Mouse (Mus musculus) liver, postnatal 0 days (tissue): ENCODE data around the gene Sdccag8.

Experiments used
- CTCF ChIP-seq: sonication (generic); IDR thresholded peaks from 2 replicates; pipeline ENCODE4 v1.5.1; 2016; ENCODE audit warnings: antibody characterized with exemption, low read depth
- EP300 ChIP-seq: IDR thresholded peaks from 2 replicates; pipeline ENCODE4 v1.6.1; 2016; ENCODE audit warnings: antibody characterized with exemption, low read depth, mild to moderate bottlenecking

GRCm38 (mm10) chr1:176879614-176880013, 65.2 kb downstream of the Sdccag8 start:
- no peak for TF ChIP-seq CTCF
- no peak for TF ChIP-seq EP300
